Comparison of ENCODE assay signal across 8 mouse cellular contexts in genomic region chrX:56597887-56598640, GRCm38 (mm10). TPM values are rescaled to one million over a fixed set of nuclear protein-coding genes. Genes with fewer than 3 reads are reported as not detected.
DNase-seq lines count a peak whose midpoint lies in the region; ATAC-seq lines count a peak whose summit lies in the region.

TSS of gene Mmgt1 (minus strand) at chrX:56598069.

- H3K4me1 ChIP-seq in hindbrain, embryonic 14.5 days (replicated peaks; ENCODE audit: control insufficient read depth, insufficient read depth, low read length), result peaks cover 5% of the 10 kb centered on the region; the same call in 1 of the 2 replicates

- H3K27me3 ChIP-seq in hindbrain, embryonic 14.5 days (ENCODE audit: control insufficient read depth, insufficient read depth, low read length), result no peaks in the 10 kb centered on the region

- no peaks in the 10 kb centered on the region for H3K9me3 ChIP-seq in hindbrain, embryonic 14.5 days (ENCODE audit: control insufficient read depth, low read length)

- 16% methylated on average over 43 of the region's 44 CpGs for WGBS in hindbrain, embryonic 14.5 days

- H3K4me2 ChIP-seq in hindbrain, embryonic 14.5 days (replicated peaks), result peak within 1 kb of the TSS; percentile 55

- peaks cover 5% of the 10 kb centered on the region; the same call in 1 of the 2 replicates for H3K36me3 ChIP-seq in hindbrain, embryonic 14.5 days (replicated peaks; ENCODE audit: control insufficient read depth, insufficient read depth)

- ATAC-seq in hindbrain, embryonic 14.5 days (ENCODE audit: low FRiP score), result peak; percentile 99

- DNase-seq in R1 (ENCODE audit: low read depth, low spot score), result peak; percentile 96
- DNase-seq in cerebellum, postnatal 25 days, result peak; percentile 90 to 93
- DNase-seq in frontal cortex, postnatal 25 days (ENCODE audit: low spot score in 2 of 2), result peak; percentile 65 to 78
- peak; percentile 88 for DNase-seq in hindbrain, embryonic 14.5 days (ENCODE audit: low spot score)
- peak; percentile 90 to 94 for DNase-seq in layer of hippocampus, postnatal 36 days
- peak; percentile 94 for DNase-seq in lung, postnatal 36 days
- peak; percentile 98 for DNase-seq in retina, postnatal 1 day
- DNase-seq in urinary bladder, adult 18-20 months (ENCODE audit: low spot score in 2 of 2), result peak; percentile 75 to 89

- peak within 1 kb of the TSS; percentile 80 for H3K9ac ChIP-seq in hindbrain, embryonic 14.5 days

- peak within 1 kb of the TSS; percentile 85 for H3K27ac ChIP-seq in hindbrain, embryonic 14.5 days

- H3K4me3 ChIP-seq in hindbrain, embryonic 14.5 days (replicated peaks; ENCODE audit: low read length), result peak within 1 kb of the TSS; percentile 70

RNA-seq across cellular contexts. Expression of gene Mmgt1, which starts in this region (rescaled TPM):
- polyA plus RNA-seq in hindbrain, embryonic 14.5 days (2014; fragmentation: Nextera tagmentation; extraction: Ambion mirVana), result 63.8 and 64.5 TPM in 2 replicates
- 10 to 100 TPM; 28.0 to 31.3 TPM for total RNA-seq in layer of hippocampus, postnatal 36 days (2021)

Comparison
In these comparisons a context has a peak if more than half of its experiments do, and no peak if none do; other contexts are left out.
1. Peak in every context shown above with its lines: DNase-seq, ATAC-seq, H3K4me3 ChIP-seq and H3K27ac ChIP-seq.